Mouse (Mus musculus) layer of hippocampus, adult 11-12 months (tissue): ENCODE measurements around the gene St6galnac5.

Experiments used
- DNase-seq: peaks from one replicate; pipeline ENCODE4 v3.0.0; 2022; ENCODE audit warnings: low spot score

Gene St6galnac5

DNA sequence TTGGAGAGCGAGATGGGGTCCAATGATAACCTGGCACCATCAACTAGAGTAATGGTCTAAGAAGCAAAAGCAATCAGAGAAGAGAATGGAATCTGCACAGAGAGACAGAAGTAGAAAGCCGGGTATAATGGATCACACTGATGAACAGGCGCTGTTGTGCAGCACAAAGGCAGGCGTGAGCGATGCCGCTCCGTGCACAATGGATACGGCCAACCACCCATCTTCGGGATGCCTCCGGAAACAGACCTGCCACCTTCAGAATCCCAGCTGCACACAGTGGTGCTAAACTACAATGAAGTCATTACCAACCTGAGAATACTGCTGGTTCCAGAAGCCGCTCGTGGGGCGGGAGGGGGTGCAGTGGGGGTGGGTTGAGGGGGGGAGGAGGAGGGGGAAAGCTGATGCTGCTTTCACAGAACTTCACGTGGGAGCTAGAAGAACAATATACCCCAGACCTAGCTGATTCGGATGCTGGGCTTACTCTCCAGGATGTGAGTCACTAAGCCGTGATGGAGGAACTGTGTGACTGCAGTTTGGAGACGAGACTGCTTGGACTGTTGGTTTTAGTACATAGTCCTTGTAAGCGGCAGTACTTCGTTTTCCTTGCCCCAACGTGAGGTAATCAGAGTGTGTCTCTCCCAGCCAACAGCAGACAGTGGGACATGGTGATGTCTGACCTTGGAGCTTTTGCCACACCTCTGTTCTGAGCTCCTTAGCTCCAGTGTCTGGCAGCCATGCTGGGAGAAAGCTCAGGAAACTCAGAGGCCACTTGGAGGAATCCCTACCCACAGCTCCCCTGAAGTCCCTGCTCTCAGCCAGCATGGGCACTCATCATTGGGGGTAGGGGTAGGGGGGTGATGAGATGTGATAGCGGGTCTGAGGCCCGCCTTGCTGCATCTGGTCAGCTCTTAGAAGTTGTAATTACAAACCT is 115.7 kb downstream of the St6galnac5 start:
- no peak for DNase-seq

GRCm38 (mm10) chr3:152861978-152862377 is 120.1 kb downstream of the St6galnac5 start:
- no peak for DNase-seq

- no peak for DNase-seq
These were observed 120.6 kb downstream of the St6galnac5 start for GRCm38 (mm10) chr3:152861450-152861849.

DNA sequence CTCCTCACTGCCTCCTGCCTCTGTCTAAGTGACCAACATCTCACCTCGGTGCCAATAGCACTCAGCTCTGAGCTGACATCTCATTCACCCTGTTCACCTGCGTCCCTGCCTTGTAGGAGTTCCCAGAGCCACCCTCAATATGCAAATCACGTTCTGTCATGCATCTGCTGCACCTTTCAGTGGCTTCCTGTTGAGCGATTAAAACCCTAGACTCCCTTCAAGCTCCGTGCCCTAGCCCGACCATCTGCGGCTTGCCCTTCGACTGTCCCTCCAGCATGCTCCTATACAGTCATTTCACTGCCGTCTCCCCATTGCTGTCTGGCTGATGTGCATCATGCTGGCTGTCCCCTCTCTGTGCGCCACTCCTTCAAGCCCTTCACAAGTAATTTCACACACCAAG is 126.0 kb downstream of the St6galnac5 start:
- no peak for DNase-seq

DNA sequence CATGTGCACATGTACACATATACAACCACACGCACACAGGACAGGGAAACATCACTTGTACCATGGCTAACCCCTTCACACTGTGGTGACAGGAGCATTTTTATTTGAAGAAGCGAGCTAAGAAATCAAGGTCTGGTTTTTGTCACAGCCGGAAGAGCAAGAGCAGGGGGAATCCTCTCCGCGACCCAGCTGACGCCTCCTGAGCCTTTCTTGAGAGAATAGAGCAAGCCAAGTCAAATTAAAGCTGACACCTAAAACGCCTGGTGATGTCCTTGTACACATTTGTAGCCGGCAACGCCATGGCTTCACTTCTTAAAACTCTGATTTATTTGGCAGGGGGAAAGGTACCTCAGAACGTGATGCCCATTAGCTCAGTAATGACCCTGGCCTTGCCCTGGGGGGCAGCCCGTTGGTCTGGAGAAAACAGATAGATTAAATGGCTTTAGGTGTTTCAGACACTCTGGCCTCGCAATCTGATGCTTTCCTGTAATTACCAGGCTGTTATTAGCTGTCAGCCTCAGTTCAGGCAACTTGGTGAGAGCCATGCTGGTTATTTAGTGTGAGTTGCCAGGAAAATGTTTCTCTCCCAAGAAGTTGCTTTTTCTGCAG is 126.9 kb downstream of the St6galnac5 start:
- DNase-seq: no peak

DNA sequence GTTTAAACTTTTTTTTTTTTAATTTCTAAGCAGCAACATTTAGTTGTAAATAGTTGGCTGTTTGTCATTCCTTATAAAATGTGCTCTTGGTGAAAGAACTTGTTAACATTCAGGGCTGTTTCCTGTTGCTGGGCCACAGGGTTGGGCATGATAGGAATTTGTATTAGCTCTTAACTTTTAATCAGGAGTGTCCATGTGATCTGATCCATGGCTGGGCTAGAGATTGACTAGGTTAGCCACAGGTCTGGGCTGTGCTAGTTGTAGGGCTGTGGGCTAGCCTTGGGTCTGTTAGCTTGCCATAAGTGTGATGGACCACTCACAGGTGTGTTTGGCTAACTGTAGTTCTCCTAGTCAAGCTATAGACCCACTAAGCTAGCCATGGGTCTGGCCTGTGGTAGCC is 138.1 kb downstream of the St6galnac5 start:
- DNase-seq: no peak

- DNase-seq: no peak
These were observed 139.4 kb downstream of the St6galnac5 start for GRCm38 (mm10) chr3:152842648-152843047.

DNA sequence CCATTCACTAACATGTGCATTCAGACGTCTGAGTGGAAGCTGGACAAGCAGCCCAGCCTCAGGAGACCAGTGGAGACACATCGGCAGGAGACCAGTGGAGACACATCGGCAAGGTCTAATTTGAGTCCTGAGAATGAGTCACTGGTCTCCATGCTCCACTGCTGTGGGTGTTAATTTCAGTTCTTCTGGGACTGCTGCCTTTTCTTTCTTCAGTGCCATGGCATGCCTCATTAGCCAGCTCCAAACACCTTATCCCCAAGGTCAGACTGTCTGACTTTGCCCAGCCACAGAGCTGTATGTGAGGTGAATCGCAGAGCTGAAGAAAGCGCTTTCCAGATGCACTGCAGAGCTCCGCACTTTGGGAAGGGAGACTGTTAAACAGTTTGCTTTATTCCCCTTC is 140.8 kb downstream of the St6galnac5 start:
- DNase-seq: no peak

DNA sequence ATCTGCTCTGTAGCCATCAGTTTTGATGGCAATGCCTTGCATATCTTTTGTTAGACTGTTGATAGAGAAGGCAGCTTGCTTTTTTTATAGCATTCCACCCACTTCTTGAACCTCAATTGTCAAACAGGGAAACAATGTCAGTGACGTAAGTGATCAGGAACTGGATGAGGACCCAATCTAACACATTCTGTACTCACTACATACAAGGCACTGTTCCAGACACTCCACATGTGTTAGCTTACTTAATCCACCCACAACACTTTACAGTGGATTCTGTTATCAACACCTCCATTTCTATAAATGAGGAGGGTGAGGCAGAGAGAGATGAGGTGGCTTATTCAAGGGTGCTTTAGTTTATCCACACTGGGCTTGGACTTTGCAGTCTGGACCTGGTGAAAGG is 144.1 kb downstream of the St6galnac5 start:
- DNase-seq: peak; percentile 65

- no peak for DNase-seq
These were observed 144.6 kb downstream of the St6galnac5 start for GRCm38 (mm10) chr3:152837407-152837806.

DNA sequence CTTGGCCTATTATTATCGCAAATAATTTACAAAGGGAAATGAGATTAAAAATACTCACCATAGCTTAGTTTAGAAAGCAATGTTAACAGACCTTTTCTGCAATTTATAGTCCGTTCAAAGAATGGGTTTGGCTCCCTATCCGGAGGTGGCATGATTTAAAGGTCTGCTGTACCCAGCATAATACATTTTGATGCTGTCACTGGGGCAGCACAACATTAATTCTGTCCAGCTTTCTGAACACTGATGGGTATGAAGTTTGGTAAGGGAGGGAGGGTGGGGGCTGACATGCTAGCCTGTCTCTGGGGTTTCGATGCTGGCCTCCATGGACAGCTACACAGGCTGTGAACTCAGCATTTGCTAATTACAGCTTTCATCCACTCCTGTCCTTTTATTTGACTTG is 149.6 kb downstream of the St6galnac5 start:
- DNase-seq: no peak

DNA sequence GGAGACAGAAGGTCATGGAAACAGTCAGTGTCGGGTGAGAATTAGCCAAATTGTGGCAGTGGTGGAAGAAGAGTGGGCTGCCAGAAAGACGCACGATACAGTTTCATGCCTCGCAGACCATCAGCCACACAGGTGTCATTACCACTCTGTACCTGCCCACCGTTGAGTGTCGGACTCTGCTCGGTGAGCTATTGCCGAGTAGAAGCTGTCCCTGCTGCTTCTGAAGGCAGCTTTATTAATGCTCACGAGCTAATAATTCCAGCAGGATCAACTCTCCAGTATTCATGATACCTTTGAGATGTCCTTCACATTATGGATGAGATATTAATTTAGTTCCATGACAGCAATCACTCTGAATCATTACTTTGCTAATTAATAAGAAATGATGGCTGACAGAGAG is 150.1 kb downstream of the St6galnac5 start:
- no peak for DNase-seq

GRCm38 (mm10) chr3:152831377-152831776 is 150.7 kb downstream of the St6galnac5 start:
- no peak for DNase-seq

DNA sequence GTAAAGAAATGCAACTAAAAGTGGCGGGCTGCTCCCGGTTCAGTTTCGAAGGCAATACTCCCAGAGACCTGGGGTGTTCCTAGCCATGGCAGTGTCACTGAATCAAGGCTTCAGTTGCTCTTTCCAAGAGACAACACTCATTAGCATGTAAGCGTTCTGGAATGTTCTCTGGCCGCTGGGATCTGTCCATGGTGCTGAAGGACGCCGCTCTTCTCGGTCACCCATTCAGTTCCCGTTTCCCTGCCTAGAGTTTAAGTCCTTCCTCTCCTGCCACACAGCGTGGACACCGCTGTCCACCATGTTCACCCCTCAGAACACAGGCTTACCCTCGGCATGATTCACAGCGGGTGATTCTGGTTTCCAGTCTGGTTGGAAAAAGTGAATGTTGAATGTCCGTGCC is 160.8 kb downstream of the St6galnac5 start:
- no peak for DNase-seq

GRCm38 (mm10) chr3:152820406-152820805 is 161.6 kb downstream of the St6galnac5 start:
- DNase-seq: no peak

DNA sequence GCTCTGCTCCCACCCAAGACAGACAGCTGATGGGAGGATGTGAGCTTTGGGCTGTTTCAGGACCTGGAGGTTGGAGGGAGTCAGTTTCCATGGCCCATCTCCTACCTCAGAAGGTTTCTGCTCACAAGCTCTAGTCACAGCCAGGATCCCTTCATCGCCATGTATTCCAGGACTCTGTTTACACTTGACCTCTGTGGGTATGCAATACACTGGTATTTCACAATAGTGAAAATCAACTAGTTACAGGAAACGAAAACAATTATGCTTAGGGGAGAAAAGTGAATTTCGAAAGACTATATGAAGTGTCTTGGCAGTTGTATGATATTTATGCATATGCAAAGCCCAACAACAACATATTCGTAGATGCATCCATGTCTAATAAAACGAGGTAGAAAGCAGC is 166.9 kb downstream of the St6galnac5 start:
- DNase-seq: no peak

GRCm38 (mm10) chr3:152813905-152814304 is 168.1 kb downstream of the St6galnac5 start:
- DNase-seq: no peak

DNA sequence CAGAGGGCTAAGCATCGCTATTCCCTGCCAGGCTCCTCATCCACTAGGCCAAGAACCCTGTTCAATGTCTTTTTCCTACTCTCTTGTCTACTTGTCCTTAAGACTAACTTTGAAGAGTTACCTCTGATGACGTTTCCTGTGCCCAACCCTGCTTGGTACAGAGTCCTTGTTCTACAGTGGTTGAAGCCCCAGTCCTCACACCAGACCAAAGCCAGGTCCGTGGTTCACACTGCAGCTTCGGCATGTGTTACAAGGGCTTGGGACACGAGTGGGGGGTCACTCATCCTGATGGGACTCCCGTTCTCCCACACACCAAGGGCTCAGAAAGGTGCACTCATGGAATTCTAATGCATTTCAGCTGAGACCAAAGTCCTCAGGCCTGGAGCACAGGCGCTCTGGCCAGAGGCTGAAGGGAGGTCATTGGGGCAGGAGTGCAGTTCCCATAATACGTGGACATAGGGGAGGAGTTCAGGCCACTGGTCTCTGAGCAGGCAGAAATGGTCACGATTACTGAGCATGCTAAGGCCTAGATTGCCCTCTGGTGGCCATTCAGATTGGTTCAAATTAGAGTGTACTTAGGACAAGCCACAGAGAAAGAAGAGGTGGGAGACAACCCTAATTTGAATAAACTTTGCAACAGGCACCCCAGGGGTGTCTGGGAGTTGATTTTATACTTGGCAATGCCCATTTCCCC is 182.2 kb downstream of the St6galnac5 start:
- DNase-seq: peak; percentile 47

DNA sequence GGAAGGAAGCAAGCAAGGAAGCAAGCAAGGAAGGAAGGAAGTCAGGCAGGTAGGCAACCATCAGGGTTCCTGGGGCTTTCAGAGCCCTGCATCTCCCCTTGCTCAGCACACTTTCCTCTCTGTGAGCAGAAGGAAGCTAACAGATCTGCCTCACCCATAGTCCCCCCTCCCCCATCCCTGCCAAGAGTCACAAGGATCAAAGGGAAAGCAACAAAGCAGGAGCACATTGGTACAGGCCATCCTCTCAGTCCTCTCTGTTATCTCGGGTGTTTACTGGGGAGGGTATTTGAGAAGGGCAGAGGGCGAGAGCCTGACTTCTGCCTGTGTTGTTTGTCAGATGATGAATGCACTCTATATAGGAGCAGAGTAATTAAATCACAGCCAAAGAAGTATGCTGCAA is 184.7 kb downstream of the St6galnac5 start:
- no peak for DNase-seq

DNA sequence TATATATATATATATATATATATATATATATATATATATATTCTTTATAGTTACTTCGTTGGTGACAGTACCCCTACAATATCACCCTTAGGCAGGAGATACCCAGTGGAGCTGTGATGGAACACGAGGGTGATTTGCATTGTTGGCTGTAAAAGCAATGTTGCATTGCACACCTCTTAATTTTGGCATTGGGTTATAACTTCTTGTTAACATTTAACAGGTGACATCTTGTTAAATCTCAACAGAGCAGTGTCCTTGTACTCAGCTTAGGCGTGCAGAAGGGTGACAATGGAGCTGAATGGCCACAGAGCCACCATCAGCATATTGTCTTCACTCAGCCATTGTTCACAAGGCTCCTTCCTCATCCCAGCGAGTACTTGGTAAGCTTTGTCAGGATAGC is 185.8 kb downstream of the St6galnac5 start:
- DNase-seq: no peak

- no peak for DNase-seq
These were observed 189.0 kb downstream of the St6galnac5 start for GRCm38 (mm10) chr3:152793006-152793405.

GRCm38 (mm10) chr3:152792601-152793000 is 189.4 kb downstream of the St6galnac5 start:
- no peak for DNase-seq
